ENCODE assay signal across 17 mouse cellular contexts in the genomic region with DNA sequence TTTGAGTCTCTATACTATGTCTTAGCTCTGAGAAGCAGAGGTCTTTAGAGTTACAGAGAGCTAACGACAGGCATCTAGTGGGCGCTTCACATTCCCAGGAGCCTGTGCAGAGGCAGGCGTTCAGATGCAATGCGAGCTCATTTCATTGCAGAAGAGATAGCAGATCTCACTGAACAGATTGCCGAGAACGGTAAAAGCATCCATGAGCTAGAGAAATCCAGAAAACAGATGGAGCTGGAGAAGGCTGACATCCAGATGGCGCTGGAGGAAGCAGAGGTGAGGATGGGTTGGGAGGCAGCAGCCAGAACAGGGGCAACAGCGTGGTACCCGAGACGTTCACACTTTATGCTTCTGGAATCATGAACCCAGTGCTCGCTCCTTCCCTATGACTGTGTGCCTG. TPM values are rescaled to one million over a fixed set of nuclear protein-coding genes. Genes with fewer than 3 reads are reported as not detected.
DNase-seq lines count a peak whose midpoint lies in the region; ATAC-seq and TF ChIP-seq lines count a peak whose summit lies in the region.
"Had no signal": no experiment of that assay in that cellular context is flagged by ENCODE, and none has a peak within 500 bp of the region (broad histone marks: within the 10 kb centered on the region; RNA-seq: fewer than 3 reads in every experiment).

No protein-coding gene starts in this region.

- no peak for ATAC-seq in forebrain, postnatal 0 days
- ATAC-seq in forebrain, embryonic 15.5 days (replicated peaks) = no peak
- ATAC-seq: inflammation-experienced regulatory T-cells, adult 6 months; midbrain, embryonic 15.5 days had no signal

- H3K4me3 ChIP-seq in forebrain, postnatal 0 days (ENCODE audit: low read depth, low read length) = no peak overlapping the region
- H3K4me3 ChIP-seq in forebrain, embryonic 15.5 days = no peak overlapping the region
- H3K4me3 ChIP-seq: midbrain, embryonic 15.5 days had no signal

- no peaks in the 10 kb centered on the region for H3K36me3 ChIP-seq in forebrain, postnatal 0 days (ENCODE audit: insufficient read depth)
- no peaks in the 10 kb centered on the region for H3K36me3 ChIP-seq in forebrain, embryonic 15.5 days
- H3K36me3 ChIP-seq: midbrain, embryonic 15.5 days had no signal

- no peak overlapping the region for H3K9ac ChIP-seq in forebrain, postnatal 0 days
- H3K9ac ChIP-seq in forebrain, embryonic 15.5 days (replicated peaks) = no peak overlapping the region
- H3K9ac ChIP-seq: midbrain, embryonic 15.5 days had no signal

- H3K4me1 ChIP-seq in forebrain, postnatal 0 days (ENCODE audit: insufficient read depth) = no peaks in the 10 kb centered on the region
- no peaks in the 10 kb centered on the region for H3K4me1 ChIP-seq in forebrain, embryonic 15.5 days
- H3K4me1 ChIP-seq: midbrain, embryonic 15.5 days had no signal

- DNase-seq in forebrain, postnatal 0 days = peak; percentile 43
- DNase-seq in frontal cortex, postnatal 14 days (ENCODE audit: low spot score in 2 of 2) = peak; percentile 30 to 35
- peak; percentile 36 to 60 for DNase-seq in left cerebral cortex, adult 18-20 months (ENCODE audit: low spot score in 2 of 2)
- peak; percentile 66 to 80 for DNase-seq in right cerebral cortex, postnatal 10 days (ENCODE audit: low spot score in 2 of 2)
- DNase-seq in kidney, postnatal 25 days = no peak
- no peak for DNase-seq in ovary, postnatal 14 days (ENCODE audit: low spot score)
- no peak for DNase-seq in retina, embryonic 14.5 days (ENCODE audit: low spot score)
- DNase-seq: adrenal gland, postnatal 10 days; cerebellum, adult 9-10 months; gastrocnemius, postnatal 10 days; kidney, adult 8-10 months; kidney, postnatal 4 days; lung, postnatal 10 days; thymus, adult 18-20 months had no signal

- H3K4me2 ChIP-seq in forebrain, postnatal 0 days (ENCODE audit: low read depth) = no peak overlapping the region
- H3K4me2 ChIP-seq in forebrain, embryonic 15.5 days (replicated peaks) = no peak overlapping the region
- H3K4me2 ChIP-seq: midbrain, embryonic 15.5 days had no signal

- no peak for TF ChIP-seq CTCF in forebrain, postnatal 0 days (IDR thresholded peaks at IDR 0.05; ENCODE audit: low read depth)

- no peaks in the 10 kb centered on the region for H3K27me3 ChIP-seq in forebrain, postnatal 0 days (ENCODE audit: insufficient read depth, low read length)
- no peaks in the 10 kb centered on the region for H3K27me3 ChIP-seq in forebrain, embryonic 15.5 days
- H3K27me3 ChIP-seq: midbrain, embryonic 15.5 days had no signal

- WGBS in forebrain, postnatal 0 days = 72% methylated on average over 11 of the region's 11 CpGs
- 72% methylated on average over 11 of the region's 11 CpGs for WGBS in forebrain, embryonic 15.5 days

- no peaks in the 10 kb centered on the region for H3K9me3 ChIP-seq in forebrain, postnatal 0 days (ENCODE audit: low read length)
- H3K9me3 ChIP-seq in forebrain, embryonic 15.5 days = no peaks in the 10 kb centered on the region
- H3K9me3 ChIP-seq: midbrain, embryonic 15.5 days had no signal

- no peak overlapping the region for H3K27ac ChIP-seq in forebrain, postnatal 0 days (ENCODE audit: low read depth, low read length)
- no peak overlapping the region for H3K27ac ChIP-seq in forebrain, embryonic 15.5 days (replicated peaks)
- H3K27ac ChIP-seq: midbrain, embryonic 15.5 days had no signal

RNA-seq across cellular contexts. Expression of a gene that starts 20.3 kb away (rescaled TPM):
- total RNA-seq in forebrain, postnatal 0 days (2014; rRNA removed) = 0.24 and 0.54 TPM in 2 replicates
- 0.15 and 0.24 TPM in 2 replicates for polyA plus RNA-seq in forebrain, postnatal 0 days (2015; fragmentation: Nextera tagmentation; extraction: Ambion mirVana)
- 0.08 and 0.48 TPM in 2 replicates for polyA plus RNA-seq in forebrain, embryonic 15.5 days (2015; fragmentation: Nextera tagmentation; extraction: Ambion mirVana)
- total RNA-seq in left cerebral cortex, adult 18-20 months (2021) = 1 to 10 TPM; 4.1 to 4.2 TPM

RNA-seq across cellular contexts. Expression of a gene that starts 46.0 kb away (rescaled TPM):
- 16.0 and 18.3 TPM in 2 replicates for total RNA-seq in forebrain, postnatal 0 days (2014; rRNA removed)
- 11.9 and 13.9 TPM in 2 replicates for polyA plus RNA-seq in forebrain, postnatal 0 days (2015; fragmentation: Nextera tagmentation; extraction: Ambion mirVana)
- 14.7 and 15.5 TPM in 2 replicates for polyA plus RNA-seq in forebrain, embryonic 15.5 days (2015; fragmentation: Nextera tagmentation; extraction: Ambion mirVana)
- 10 to 100 TPM; 10.8 TPM for total RNA-seq in left cerebral cortex, adult 18-20 months (2021)

RNA-seq across cellular contexts. Expression of a gene that starts 46.0 kb away (rescaled TPM):
- total RNA-seq in forebrain, postnatal 0 days (2014; rRNA removed) = 22.2 and 23.2 TPM in 2 replicates
- polyA plus RNA-seq in forebrain, postnatal 0 days (2015; fragmentation: Nextera tagmentation; extraction: Ambion mirVana) = 24.6 and 26.3 TPM in 2 replicates
- polyA plus RNA-seq in forebrain, embryonic 15.5 days (2015; fragmentation: Nextera tagmentation; extraction: Ambion mirVana) = 34.2 and 34.9 TPM in 2 replicates
- 10 to 100 TPM; 24.3 to 27.5 TPM for total RNA-seq in left cerebral cortex, adult 18-20 months (2021)

Comparison
In these comparisons a context has a peak if more than half of its experiments do, and no peak if none do; other contexts are left out.
1. DNase-seq: peak in forebrain, postnatal 0 days (single experiment), frontal cortex, postnatal 14 days (2 of 2), left cerebral cortex, adult 18-20 months (2 of 2) and right cerebral cortex, postnatal 10 days (2 of 2); none in kidney, postnatal 25 days (0 of 2), ovary, postnatal 14 days (single experiment) and retina, embryonic 14.5 days (single experiment).